20 mouse cellular contexts compared by ENCODE assay signal in genomic region chr2:130929994-130930393, GRCm38 (mm10). TPM values are rescaled to one million over a fixed set of nuclear protein-coding genes. Genes with fewer than 3 reads are reported as not detected.
DNase-seq lines count a peak whose midpoint lies in the region; ATAC-seq and TF ChIP-seq lines count a peak whose summit lies in the region.
"Had no signal": no experiment of that assay in that cellular context is flagged by ENCODE, and none has a peak within 500 bp of the region (broad histone marks: within the 10 kb centered on the region; RNA-seq: fewer than 3 reads in every experiment).

No protein-coding gene starts in this region.

- intact Hi-C loops in heart, postnatal 10 days (cut with DNase I): no loop called here

- H3K79me2 ChIP-seq in liver, adult 2 months (ENCODE audit: control insufficient read depth, insufficient read depth, low read length): peaks cover 22% of the 10 kb centered on the region

- 25% methylated on average over 5 of the region's 5 CpGs for WGBS in liver, adult 2 months
- WGBS in liver, embryonic 12.5 days (ENCODE audit: insufficient replicate concordance): 27% methylated on average over 5 of the region's 5 CpGs
- 20% methylated on average over 5 of the region's 5 CpGs for WGBS in liver, embryonic 15.5 days (ENCODE audit: insufficient replicate concordance)
- WGBS in embryonic facial prominence, embryonic 10.5 days: 92% methylated on average over 5 of the region's 5 CpGs
- 93% methylated on average over 5 of the region's 5 CpGs for WGBS in hindbrain, postnatal 0 days

- peak overlapping the region; percentile 95 for H3K27ac ChIP-seq in liver, adult 2 months (replicated peaks; ENCODE audit: insufficient read depth, low read depth, low read length)
- no peak overlapping the region for H3K27ac ChIP-seq in liver, embryonic 12.5 days
- H3K27ac ChIP-seq in liver, embryonic 15.5 days (replicated peaks): peak overlapping the region; percentile 38; the same call in 1 of the 2 replicates
- H3K27ac ChIP-seq in embryonic facial prominence, embryonic 10.5 days (replicated peaks): no peak overlapping the region
- H3K27ac ChIP-seq in hindbrain, postnatal 0 days: no peak overlapping the region
- H3K27ac ChIP-seq: embryonic facial prominence, embryonic 15.5 days; forebrain, embryonic 10.5 days; hindbrain, embryonic 13.5 days; lung, embryonic 15.5 days; neural tube, embryonic 12.5 days had no signal

- no peak; the same call in 1 of the 2 replicates for ATAC-seq in liver, embryonic 12.5 days
- ATAC-seq in liver, embryonic 15.5 days (ENCODE audit: insufficient read depth): peak; percentile 51; the same call in 1 of the 2 replicates
- ATAC-seq in monocyte, adult 5-6 weeks (replicated peaks; ENCODE audit: insufficient number of reproducible peaks, low FRiP score, low TSS enrichment, poor library complexity, severe bottlenecking): peak; percentile 59
- no peak for ATAC-seq in hindbrain, postnatal 0 days
- ATAC-seq: forebrain, postnatal 0 days had no signal

- H3K36me3 ChIP-seq in liver, adult 2 months (ENCODE audit: control insufficient read depth, insufficient read depth, low read length): peaks cover 9% of the 10 kb centered on the region
- H3K36me3 ChIP-seq in liver, embryonic 12.5 days: no peaks in the 10 kb centered on the region
- H3K36me3 ChIP-seq in liver, embryonic 15.5 days (replicated peaks): no peaks in the 10 kb centered on the region
- no peaks in the 10 kb centered on the region for H3K36me3 ChIP-seq in embryonic facial prominence, embryonic 10.5 days (replicated peaks)
- H3K36me3 ChIP-seq in hindbrain, postnatal 0 days (ENCODE audit: insufficient read depth, low read length): no peaks in the 10 kb centered on the region
- H3K36me3 ChIP-seq: embryonic facial prominence, embryonic 15.5 days; forebrain, embryonic 10.5 days; hindbrain, embryonic 13.5 days; lung, embryonic 15.5 days; neural tube, embryonic 12.5 days had no signal

- no peak for TF ChIP-seq CTCF in liver, adult 2 months (IDR thresholded peaks at IDR 0.05; ENCODE audit: low read depth, low read length)
- no peak for TF ChIP-seq CTCF in hindbrain, postnatal 0 days (IDR thresholded peaks at IDR 0.05; ENCODE audit: low read depth)

- H3K4me1 ChIP-seq in liver, adult 2 months (ENCODE audit: control insufficient read depth, insufficient read depth, low read length): peaks cover 36% of the 10 kb centered on the region
- peaks cover 15% of the 10 kb centered on the region; the same call in 1 of the 2 replicates for H3K4me1 ChIP-seq in liver, embryonic 12.5 days
- peaks cover 11% of the 10 kb centered on the region for H3K4me1 ChIP-seq in liver, embryonic 15.5 days (replicated peaks)
- H3K4me1 ChIP-seq in embryonic facial prominence, embryonic 10.5 days: no peaks in the 10 kb centered on the region
- no peaks in the 10 kb centered on the region for H3K4me1 ChIP-seq in hindbrain, postnatal 0 days (ENCODE audit: insufficient read depth, low read length)
- H3K4me1 ChIP-seq: forebrain, embryonic 10.5 days; hindbrain, embryonic 13.5 days; lung, embryonic 15.5 days; neural tube, embryonic 12.5 days had no signal

- H3K27me3 ChIP-seq in liver, adult 2 months (ENCODE audit: control insufficient read depth, insufficient read depth, low read length): no peaks in the 10 kb centered on the region
- H3K27me3 ChIP-seq in liver, embryonic 12.5 days (replicated peaks): no peaks in the 10 kb centered on the region
- H3K27me3 ChIP-seq in liver, embryonic 15.5 days: no peaks in the 10 kb centered on the region
- H3K27me3 ChIP-seq in embryonic facial prominence, embryonic 10.5 days (replicated peaks; ENCODE audit: low read depth, poor library complexity, severe bottlenecking): no peaks in the 10 kb centered on the region
- H3K27me3 ChIP-seq in hindbrain, postnatal 0 days (ENCODE audit: insufficient read depth, low read length): no peaks in the 10 kb centered on the region
- H3K27me3 ChIP-seq: embryonic facial prominence, embryonic 15.5 days; hindbrain, embryonic 13.5 days; lung, embryonic 15.5 days; neural tube, embryonic 12.5 days had no signal

- no peaks in the 10 kb centered on the region for H3K9me3 ChIP-seq in liver, embryonic 12.5 days (replicated peaks)
- H3K9me3 ChIP-seq in liver, embryonic 15.5 days (replicated peaks): no peaks in the 10 kb centered on the region
- H3K9me3 ChIP-seq in embryonic facial prominence, embryonic 10.5 days: no peaks in the 10 kb centered on the region
- H3K9me3 ChIP-seq in hindbrain, postnatal 0 days (ENCODE audit: low read length): no peaks in the 10 kb centered on the region
- H3K9me3 ChIP-seq: embryonic facial prominence, embryonic 15.5 days; forebrain, embryonic 10.5 days; G1E; hindbrain, embryonic 13.5 days; lung, embryonic 15.5 days; neural tube, embryonic 12.5 days had no signal

- DNase-seq in liver, adult 2 months (ENCODE audit: extremely low read depth, low read depth, low spot score): peak; percentile 82
- DNase-seq in adipocyte (ENCODE audit: low spot score): peak; percentile 50
- DNase-seq in embryonic facial prominence, embryonic 10.5 days (ENCODE audit: low spot score): no peak
- no peak for DNase-seq in heart, postnatal 10 days
- no peak for DNase-seq in hindbrain, postnatal 0 days (ENCODE audit: low spot score)
- DNase-seq: cerebellum, adult 9-11 months; forebrain, postnatal 0 days; heart, postnatal 14 days; thymus, adult 18-20 months; thymus, postnatal 4 days had no signal

- peak overlapping the region; percentile 50; the same call in 1 of the 2 replicates for H3K9ac ChIP-seq in liver, adult 2 months (ENCODE audit: low read depth, low read length)
- H3K9ac ChIP-seq in liver, embryonic 12.5 days: no peak overlapping the region
- no peak overlapping the region for H3K9ac ChIP-seq in liver, embryonic 15.5 days
- H3K9ac ChIP-seq in hindbrain, postnatal 0 days (replicated peaks; ENCODE audit: low read length): no peak overlapping the region
- H3K9ac ChIP-seq: embryonic facial prominence, embryonic 15.5 days; forebrain, postnatal 0 days; hindbrain, embryonic 13.5 days; lung, embryonic 15.5 days; neural tube, embryonic 12.5 days had no signal

- TF ChIP-seq POLR2A in liver, adult 2 months (IDR thresholded peaks at IDR 0.05; ENCODE audit: extremely low read depth, insufficient read depth, low read length): no peak

- no peak overlapping the region for H3K4me2 ChIP-seq in liver, embryonic 12.5 days
- H3K4me2 ChIP-seq in liver, embryonic 15.5 days: peak overlapping the region; percentile 1; the same call in 1 of the 2 replicates
- no peak overlapping the region for H3K4me2 ChIP-seq in hindbrain, postnatal 0 days (ENCODE audit: low read depth, low read length)
- H3K4me2 ChIP-seq: embryonic facial prominence, embryonic 15.5 days; heart, embryonic 11.5 days; hindbrain, embryonic 13.5 days; lung, embryonic 15.5 days; neural tube, embryonic 12.5 days had no signal

- H3K4me3 ChIP-seq in liver, adult 2 months (ENCODE audit: insufficient read depth, low read depth, low read length): no peak overlapping the region
- H3K4me3 ChIP-seq in liver, embryonic 12.5 days: no peak overlapping the region
- no peak overlapping the region for H3K4me3 ChIP-seq in liver, embryonic 15.5 days (replicated peaks)
- H3K4me3 ChIP-seq in embryonic facial prominence, embryonic 10.5 days: no peak overlapping the region
- H3K4me3 ChIP-seq in hindbrain, postnatal 0 days (ENCODE audit: low read length): no peak overlapping the region
- H3K4me3 ChIP-seq: embryonic facial prominence, embryonic 15.5 days; forebrain, embryonic 10.5 days; hindbrain, embryonic 13.5 days; lung, embryonic 15.5 days; neural tube, embryonic 12.5 days had no signal

RNA-seq across cellular contexts. Expression of gene Atrn, which starts 23.7 kb away (rescaled TPM):
- total RNA-seq in liver, adult 2 months (2014; rRNA removed): 27.2 and 32.6 TPM in 2 replicates
- polyA plus RNA-seq in liver, adult 2 months (2012; rRNA removed): 13.5 and 16.6 TPM in 2 replicates
- 3.7 and 4.1 TPM in 2 replicates for polyA plus RNA-seq in liver, embryonic 12.5 days (2016; fragmentation: Nextera tagmentation; extraction: Ambion mirVana)
- polyA plus RNA-seq in liver, embryonic 15.5 days (2015; fragmentation: Nextera tagmentation; extraction: Ambion mirVana): 2.2 and 3.0 TPM in 2 replicates
- 7.9 to 15.1 TPM (median 13.4 TPM) in 3 replicates for total RNA-seq in monocyte, adult 5-6 weeks (2017)
- 6.0 and 6.2 TPM in 2 replicates for polyA plus RNA-seq in embryonic facial prominence, embryonic 10.5 days (2016; fragmentation: Nextera tagmentation; extraction: Ambion mirVana)
- 10 to 100 TPM; 29.4 to 30.9 TPM for total RNA-seq in heart, postnatal 10 days (2021)
- total RNA-seq in hindbrain, postnatal 0 days (2014; rRNA removed): 76.4 and 78.4 TPM in 2 replicates
- polyA plus RNA-seq in hindbrain, postnatal 0 days (2015; fragmentation: Nextera tagmentation; extraction: Ambion mirVana): 11.2 and 12.6 TPM in 2 replicates

RNA-seq across cellular contexts. Expression of gene 4930402H24Rik, which starts 23.8 kb away (rescaled TPM):
- total RNA-seq in liver, adult 2 months (2014; rRNA removed): 14.8 and 19.9 TPM in 2 replicates
- 15.4 and 18.2 TPM in 2 replicates for polyA plus RNA-seq in liver, adult 2 months (2012; rRNA removed)
- polyA plus RNA-seq in liver, embryonic 12.5 days (2016; fragmentation: Nextera tagmentation; extraction: Ambion mirVana): 10.6 and 13.3 TPM in 2 replicates
- 9.8 and 11.4 TPM in 2 replicates for polyA plus RNA-seq in liver, embryonic 15.5 days (2015; fragmentation: Nextera tagmentation; extraction: Ambion mirVana)
- total RNA-seq in monocyte, adult 5-6 weeks (2017): 9.0 to 34.0 TPM (median 14.8 TPM) in 3 replicates
- polyA plus RNA-seq in embryonic facial prominence, embryonic 10.5 days (2016; fragmentation: Nextera tagmentation; extraction: Ambion mirVana): 30.3 and 32.2 TPM in 2 replicates
- total RNA-seq in heart, postnatal 10 days (2021): 10 to 100 TPM; 74.6 to 86.1 TPM
- 131 and 188 TPM in 2 replicates for total RNA-seq in hindbrain, postnatal 0 days (2014; rRNA removed)
- polyA plus RNA-seq in hindbrain, postnatal 0 days (2015; fragmentation: Nextera tagmentation; extraction: Ambion mirVana): 57.2 and 57.6 TPM in 2 replicates

Comparison
In these comparisons a context has a peak if more than half of its experiments do, and no peak if none do; other contexts are left out.
1. H3K27ac ChIP-seq: peak in liver, adult 2 months (single experiment) and liver, embryonic 15.5 days (single experiment); none in liver, embryonic 12.5 days (single experiment), embryonic facial prominence, embryonic 10.5 days (single experiment) and hindbrain, postnatal 0 days (single experiment).
2. ATAC-seq: peak in liver, embryonic 15.5 days (single experiment) and monocyte, adult 5-6 weeks (single experiment); none in liver, embryonic 12.5 days (single experiment) and hindbrain, postnatal 0 days (single experiment).
3. DNase-seq: peak in liver, adult 2 months (single experiment) and adipocyte (single experiment); none in embryonic facial prominence, embryonic 10.5 days (single experiment), heart, postnatal 10 days (0 of 2) and hindbrain, postnatal 0 days (single experiment).